Mouse (Mus musculus) T-helper 17 cell (primary cell): ENCODE measurements around the gene Plbd2.

Experiments used
- in situ Hi-C, 2 experiments: fragments of 300-600 bp; cut with MboI, MseI; formaldehyde crosslinking; loops; 1 replicate in 1 of 2; 2 replicates in 1 of 2; pipeline ENCODE4 v1.15.1; 2025; ENCODE audit warnings: high pct_unique_total_duplicates in 2 of 2

The Plbd2 gene

GRCm38 (mm10) chr5:120438469-120438868 lies 65.0 kb downstream of the Plbd2 start:
- in situ Hi-C loops: no loop called here

- in situ Hi-C loops: no loop called here
These were observed 65.4 kb downstream of the Plbd2 start for GRCm38 (mm10) chr5:120437986-120438385.

GRCm38 (mm10) chr5:120437539-120437938 lies 65.9 kb downstream of the Plbd2 start:
- in situ Hi-C loops: no loop called here

GRCm38 (mm10) chr5:120436885-120437495 lies 66.4 kb downstream of the Plbd2 start:
- in situ Hi-C loops: no loop called here

- in situ Hi-C loops: no loop called here
These were observed 67.5 kb downstream of the Plbd2 start for GRCm38 (mm10) chr5:120435731-120436501.

GRCm38 (mm10) chr5:120435006-120435681 lies 68.3 kb downstream of the Plbd2 start:
- in situ Hi-C loops: no loop called here

GRCm38 (mm10) chr5:120434231-120434735 lies 69.1 kb downstream of the Plbd2 start:
- in situ Hi-C loops: no loop called here
